Mouse (Mus musculus): ENCODE measurements at regions not wholly inside any gene's neighbourhood (a gene's known extent, or its start where the extent isn't known, plus 50 kb on each side); places are given as distances from the start of the nearest gene placed in this dataset.

- in situ Hi-C loops (cut with MboI, MseI): no loop called here
Measured at GRCm38 (mm10) chr14:73730796-73731195, 69.8 kb downstream of the Gm21750 start.

GRCm38 (mm10) chr14:73732161-73732560, 71.1 kb downstream of the Gm21750 start:
- in situ Hi-C loops (cut with MboI, MseI): no loop called here

- in situ Hi-C loops (cut with MboI, MseI): no loop called here
Measured at GRCm38 (mm10) chr14:73750790-73751189, 89.8 kb downstream of the Gm21750 start.

- in situ Hi-C loops (cut with MboI, MseI): no loop called here
Measured at GRCm38 (mm10) chr14:73759986-73760385, 99.0 kb downstream of the Gm21750 start.

- in situ Hi-C loops (cut with MboI, MseI): no loop called here
Measured at GRCm38 (mm10) chr14:73772964-73773363, 111.9 kb downstream of the Gm21750 start.

- in situ Hi-C loops (cut with MboI, MseI): no loop called here
Measured at GRCm38 (mm10) chr14:73773810-73774209, 112.8 kb downstream of the Gm21750 start.

- in situ Hi-C loops (cut with MboI, MseI): no loop called here
Measured at GRCm38 (mm10) chr14:73776066-73776465, 115.0 kb downstream of the Gm21750 start.

- in situ Hi-C loops (cut with MboI, MseI): no loop called here
Measured at GRCm38 (mm10) chr14:73807169-73807568, 146.1 kb downstream of the Gm21750 start.

- in situ Hi-C loops (cut with MboI, MseI): no loop called here
Measured at GRCm38 (mm10) chr14:73838890-73839289, 177.9 kb downstream of the Gm21750 start.

GRCm38 (mm10) chr14:73861782-73862181, 200.8 kb downstream of the Gm21750 start:
- in situ Hi-C loops (cut with MboI, MseI): no loop called here

GRCm38 (mm10) chr14:73874337-73874736, 213.3 kb downstream of the Gm21750 start:
- in situ Hi-C loops (cut with MboI, MseI): no loop called here

- in situ Hi-C loops (cut with MboI, MseI): no loop called here
Measured at GRCm38 (mm10) chr14:73875916-73876315, 214.9 kb downstream of the Gm21750 start.

GRCm38 (mm10) chr14:73878267-73878666, 217.2 kb downstream of the Gm21750 start:
- in situ Hi-C loops (cut with MboI, MseI): no loop called here

- in situ Hi-C loops (cut with MboI, MseI): no loop called here
Measured at GRCm38 (mm10) chr14:73878866-73879419, 217.9 kb downstream of the Gm21750 start.

GRCm38 (mm10) chr14:73891451-73891850, 230.4 kb downstream of the Gm21750 start:
- in situ Hi-C loops (cut with MboI, MseI): no loop called here

GRCm38 (mm10) chr14:73894844-73895243, 233.8 kb downstream of the Gm21750 start:
- in situ Hi-C loops (cut with MboI, MseI): no loop called here

- in situ Hi-C loops (cut with MboI, MseI): no loop called here
Measured at GRCm38 (mm10) chr14:73895266-73895665, 234.2 kb downstream of the Gm21750 start.

GRCm38 (mm10) chr14:73899078-73899477, 238.1 kb downstream of the Gm21750 start:
- in situ Hi-C loops (cut with MboI, MseI): no loop called here

GRCm38 (mm10) chr14:73902085-73902713, 241.2 kb downstream of the Gm21750 start:
- in situ Hi-C loops (cut with MboI, MseI): no loop called here

- in situ Hi-C loops (cut with MboI, MseI): no loop called here
Measured at GRCm38 (mm10) chr14:73913756-73914448, 252.9 kb downstream of the Gm21750 start.

GRCm38 (mm10) chr14:73915990-73916389, 255.0 kb downstream of the Gm21750 start:
- in situ Hi-C loops (cut with MboI, MseI): no loop called here

- in situ Hi-C loops (cut with MboI, MseI): no loop called here
Measured at GRCm38 (mm10) chr14:73931095-73931494, 270.1 kb downstream of the Gm21750 start.

- in situ Hi-C loops (cut with MboI, MseI): no loop called here
Measured at GRCm38 (mm10) chr14:73947316-73947715, 286.3 kb downstream of the Gm21750 start.
